Mouse (Mus musculus) embryonic facial prominence, embryonic 15.5 days (tissue): ENCODE results near the gene Wnt9b. TPM values are rescaled to one million over a fixed set of nuclear protein-coding genes. Genes with fewer than 3 reads are reported as not detected.

ENCODE experiments used
- ATAC-seq: fragments of 200-750 bp; cut with Nextera tagmentation; 2 replicates; pipeline ENCODE4 v1.8.0; 2017; ENCODE audit warnings: low read depth, moderate TSS enrichment; ENCODE audit not compliant: insufficient number of reproducible peaks, low FRiP score, low TSS enrichment
- H3K27ac ChIP-seq: fragments of 300-500 bp; sonication (generic); replicated peaks from 2 replicates; pipeline ENCODE4 v1.5.1; 2015; ENCODE audit warnings: mild to moderate bottlenecking, inconsistent platforms
- H3K27me3 ChIP-seq: fragments of 300-500 bp; sonication (generic); 2 replicates; pipeline ENCODE4 v1.6.1; 2015; ENCODE audit warnings: inconsistent platforms
- H3K36me3 ChIP-seq: fragments of 300-500 bp; sonication (generic); 2 replicates; pipeline ENCODE4 v1.6.1; 2015; ENCODE audit warnings: mild to moderate bottlenecking, inconsistent platforms
- H3K4me1 ChIP-seq: fragments of 300-500 bp; sonication (generic); 2 replicates; pipeline ENCODE4 v1.6.1; 2015; ENCODE audit warnings: inconsistent platforms
- H3K4me2 ChIP-seq: fragments of 300-500 bp; sonication (generic); replicated peaks from 2 replicates; pipeline ENCODE4 v1.6.1; 2015; ENCODE audit warnings: mild to moderate bottlenecking, inconsistent platforms
- H3K4me3 ChIP-seq: fragments of 300-500 bp; sonication (generic); replicated peaks from 2 replicates; pipeline ENCODE4 v1.5.1; 2015; ENCODE audit warnings: mild to moderate bottlenecking, inconsistent platforms
- H3K9ac ChIP-seq: fragments of 300-500 bp; sonication (generic); 2 replicates; pipeline ENCODE4 v1.6.1; 2015; ENCODE audit warnings: inconsistent platforms
- H3K9me3 ChIP-seq: fragments of 300-500 bp; sonication (generic); replicated peaks from 2 replicates; pipeline ENCODE4 v1.6.1; 2016; ENCODE audit warnings: inconsistent platforms
- WGBS: fragments of 180-500 bp; shearing (Covaris S2); methylation state at CpG from one replicate; pipeline ENCODE4 v1.1.7; 2015; 5-methylcytosine and 5-hydroxymethylcytosine counted together
- polyA plus RNA-seq: library from polyadenylated mRNA; unstranded; fragments of >200 nt; fragmentation: Nextera tagmentation; extraction: Ambion mirVana; gene quantifications from 2 replicates; pipeline ENCODE4 v1.2.1, GENCODE M21; 2015

Wnt9b gene
- polyA plus RNA-seq, 1 experiment from 2014 or later = 1.2 TPM

DNA sequence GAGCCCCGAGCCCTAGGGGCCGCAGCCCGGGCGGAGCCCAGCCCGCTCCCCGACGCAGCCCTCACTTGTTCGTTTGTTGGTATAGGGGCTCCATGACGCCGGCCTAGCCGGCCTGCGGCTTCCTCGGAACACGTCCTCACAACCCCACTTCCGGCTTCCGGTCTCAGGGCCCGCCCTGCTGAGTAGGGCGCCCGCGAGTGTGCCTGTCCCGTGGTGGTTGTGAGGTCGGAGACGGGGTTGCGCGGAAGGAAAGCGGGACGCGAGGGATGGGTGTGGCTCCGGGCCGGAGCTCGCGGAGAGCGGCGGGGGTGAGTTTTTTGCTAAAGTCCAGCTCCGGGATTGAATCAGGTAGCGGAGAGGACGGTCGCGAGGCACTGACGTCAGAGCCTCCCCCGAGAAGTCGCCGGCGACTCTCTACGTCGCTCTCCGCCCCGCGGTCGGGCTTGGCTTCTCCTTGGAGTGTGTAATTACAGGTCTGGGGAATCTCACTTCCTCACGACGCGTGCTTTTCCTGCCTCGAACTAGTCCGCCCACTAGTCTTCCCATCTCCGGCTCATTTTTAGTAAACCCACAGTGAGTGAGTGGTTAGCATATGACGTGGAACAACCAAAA, 52.0 kb downstream of the Wnt9b start, which contains the start of gene Gosr2:
TSS of gene Gosr2 (minus strand) at position 334 of the 612 bp plus-strand sequence.
- ATAC-seq = peak; percentile 94
- whole genome bisulfite sequencing = under 1% methylated on average over 57 of the region's 57 CpGs

DNA sequence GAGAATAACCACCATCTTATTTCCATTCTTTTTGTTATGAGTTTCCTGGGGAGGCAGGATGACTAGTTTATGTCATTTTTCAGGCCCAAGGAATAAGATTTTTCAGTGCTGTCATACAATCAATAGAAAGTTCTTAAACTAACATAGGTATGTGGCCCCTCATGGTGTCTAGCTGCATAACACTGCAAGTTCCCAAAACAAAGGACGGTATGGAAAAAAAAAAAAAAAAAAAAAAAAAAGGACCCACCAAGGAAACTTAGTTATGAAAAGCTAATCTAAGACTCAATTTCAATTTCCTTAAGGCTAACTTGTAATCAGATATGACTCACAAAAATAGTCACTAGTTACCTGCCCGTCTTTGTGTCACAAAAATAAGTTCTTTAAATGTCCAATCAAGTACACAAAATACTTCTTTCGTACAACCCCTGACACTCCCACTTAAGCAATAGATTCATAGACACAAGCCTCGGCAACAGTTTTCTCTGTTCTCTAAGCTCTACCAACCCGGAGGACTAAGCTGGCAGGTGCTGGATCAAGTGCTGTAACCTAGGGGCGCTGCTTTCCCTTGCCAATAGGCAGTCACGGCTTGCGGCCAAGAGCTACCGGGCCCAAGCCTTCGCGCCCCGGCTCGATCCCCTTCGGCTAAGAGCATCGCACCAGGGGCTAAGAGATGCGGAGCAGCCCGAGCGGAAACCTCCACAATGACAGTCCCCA, 52.6 kb downstream of the Wnt9b start:
- 1% methylated on average over 18 of the region's 18 CpGs for WGBS
- Histone ChIP-seq H3K27me3 (no peaks in the 10 kb centered on the region), H3K4me3 (peak overlapping the region; percentile 76), H3K9ac (peak overlapping the region; percentile 84), H3K4me2 (peak overlapping the region; percentile 55), H3K4me1 (0 out of 2 replicates have a peak, but pooled peaks cover 3% of the 10 kb centered on the region), H3K36me3 (no peaks in the 10 kb centered on the region), H3K27ac (peak overlapping the region; percentile 99), H3K9me3 (no peaks in the 10 kb centered on the region)
- no peak for ATAC-seq

More for the DNA sequence above, 52.0 kb downstream of the Wnt9b start, which contains the start of gene Gosr2:
- H3K4me2 ChIP-seq = peak within 1 kb of the TSS; percentile 55
- H3K4me3 ChIP-seq = peak within 1 kb of the TSS; percentile 76
- peak within 1 kb of the TSS; percentile 84 for H3K9ac ChIP-seq
- H3K36me3 ChIP-seq = no peaks in the 10 kb centered on the region
- no peaks in the 10 kb centered on the region for H3K9me3 ChIP-seq
- no peaks in the 10 kb centered on the region for H3K27me3 ChIP-seq
- peak within 1 kb of the TSS; percentile 99 for H3K27ac ChIP-seq
- 0 out of 2 replicates have a peak, but pooled peaks cover 3% of the 10 kb centered on the region for H3K4me1 ChIP-seq

DNA sequence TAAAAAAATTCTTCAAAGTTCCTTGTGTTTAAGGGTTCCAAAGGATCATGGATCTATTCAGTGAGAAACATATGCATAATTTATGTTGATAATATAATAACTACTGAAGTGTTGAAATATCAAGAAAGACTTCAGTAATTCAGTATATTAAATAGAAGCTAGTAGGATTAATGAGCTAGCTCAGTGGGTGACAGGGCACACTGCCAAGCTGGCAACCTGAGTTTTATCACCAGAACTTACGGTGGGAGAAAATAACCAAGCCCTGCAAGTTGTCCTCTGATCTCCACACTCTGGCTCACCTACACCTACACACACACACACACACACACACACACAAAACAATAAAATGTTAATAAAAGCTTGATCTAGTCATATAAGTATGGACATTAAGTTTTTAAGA, 56.4 kb downstream of the Wnt9b start:
- no peaks in the 10 kb centered on the region for H3K9me3 ChIP-seq
- WGBS = 70% methylated on average over 1 of the region's 1 CpGs
- no peak overlapping the region for H3K9ac ChIP-seq
- H3K27ac ChIP-seq = no peak overlapping the region
- peaks cover 7% of the 10 kb centered on the region; the same call in 1 of the 2 replicates for H3K36me3 ChIP-seq
- no peak overlapping the region for H3K4me2 ChIP-seq
- ATAC-seq = no peak
- peaks cover 6% of the 10 kb centered on the region; the same call in 1 of the 2 replicates for H3K4me1 ChIP-seq
- no peak overlapping the region for H3K4me3 ChIP-seq
- no peaks in the 10 kb centered on the region for H3K27me3 ChIP-seq

DNA sequence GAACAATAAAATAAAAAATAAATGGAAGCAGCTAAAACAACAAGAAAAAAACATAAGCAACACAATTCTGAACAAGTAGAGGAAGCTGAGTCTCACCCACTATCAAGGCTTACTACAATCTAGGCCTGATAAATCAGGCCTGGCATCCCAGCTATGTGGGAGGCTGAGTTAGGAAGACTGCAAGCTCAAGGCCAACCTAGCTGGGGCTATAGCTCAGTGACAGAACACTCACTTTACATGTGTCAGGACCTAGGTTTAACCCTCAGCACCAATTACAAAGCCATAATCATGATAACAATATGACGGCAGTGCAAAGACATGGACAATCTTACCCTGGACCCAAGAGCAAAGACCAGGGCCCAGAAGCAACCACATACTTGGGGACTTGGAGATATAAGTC, 58.6 kb downstream of the Wnt9b start:
- Histone ChIP-seq H3K9ac (no peak overlapping the region), H3K4me1 (peaks cover 5% of the 10 kb centered on the region; the same call in 1 of the 2 replicates), H3K27me3 (no peaks in the 10 kb centered on the region), H3K9me3 (no peaks in the 10 kb centered on the region), H3K36me3 (peaks cover 22% of the 10 kb centered on the region), H3K4me2 (no peak overlapping the region), H3K27ac (no peak overlapping the region), H3K4me3 (no peak overlapping the region)
- WGBS = 94% methylated on average over 1 of the region's 1 CpGs
- ATAC-seq = no peak

DNA sequence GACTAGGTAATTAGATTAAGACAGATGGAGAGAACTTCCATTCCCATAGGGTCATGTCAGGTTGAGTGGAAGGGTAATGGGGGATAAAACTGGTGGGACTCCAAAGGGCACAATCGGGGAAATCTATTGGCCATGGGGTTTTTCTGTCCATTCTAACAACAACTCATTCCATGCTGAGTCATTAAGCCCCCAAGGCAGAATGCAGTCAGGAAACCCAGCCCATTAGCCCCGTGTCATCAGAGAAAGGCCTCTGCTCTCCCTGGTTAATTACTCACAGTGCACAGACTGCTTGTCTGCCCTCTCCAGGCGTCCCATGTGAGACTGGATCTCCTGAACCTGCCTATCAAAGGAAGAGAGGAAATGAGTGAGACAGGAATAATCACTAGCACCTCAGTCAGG, 60.6 kb downstream of the Wnt9b start:
- no peak overlapping the region for H3K4me2 ChIP-seq
- H3K4me1 ChIP-seq = peaks cover 5% of the 10 kb centered on the region; the same call in 1 of the 2 replicates
- H3K36me3 ChIP-seq = peaks cover 42% of the 10 kb centered on the region
- WGBS = 13% methylated on average over 3 of the region's 3 CpGs
- no peak overlapping the region for H3K9ac ChIP-seq
- H3K27ac ChIP-seq = no peak overlapping the region
- H3K9me3 ChIP-seq = no peaks in the 10 kb centered on the region
- H3K4me3 ChIP-seq = no peak overlapping the region
- no peaks in the 10 kb centered on the region for H3K27me3 ChIP-seq
- no peak for ATAC-seq

DNA sequence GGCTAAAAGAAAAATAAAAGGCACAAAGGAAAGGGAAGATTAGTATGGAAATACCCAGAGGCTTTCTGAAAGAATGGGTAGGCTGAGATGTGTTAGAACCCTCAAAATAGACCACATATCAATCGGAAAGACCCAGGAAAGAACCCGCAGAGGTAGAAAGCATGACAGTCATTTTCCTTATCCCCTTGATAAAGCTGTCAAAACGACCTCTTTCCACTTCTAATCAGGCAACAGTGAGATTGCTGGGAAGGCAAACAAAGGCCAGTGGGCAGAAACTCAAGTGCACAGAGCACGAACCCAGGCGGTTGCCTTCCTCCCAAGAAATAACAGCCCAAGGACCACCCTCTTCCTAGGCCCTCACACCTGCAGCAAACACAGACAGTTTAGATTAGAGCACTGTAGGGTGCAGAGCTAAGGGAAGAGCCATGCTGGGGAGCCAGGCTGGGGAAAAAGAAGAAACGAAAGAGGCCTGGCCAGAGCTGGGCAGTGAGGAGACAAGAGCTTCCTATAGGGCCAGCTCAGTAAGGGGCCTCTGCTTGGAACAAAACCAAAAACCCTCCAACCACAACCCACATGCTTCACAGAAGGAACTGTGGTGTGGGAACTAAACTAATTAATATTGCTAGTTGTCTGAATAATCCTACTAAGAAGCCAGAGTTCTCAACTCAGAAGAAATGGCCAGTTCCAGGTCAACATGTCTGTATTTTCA, 61.2 kb downstream of the Wnt9b start:
- Histone ChIP-seq H3K9ac (no peak overlapping the region), H3K27me3 (no peaks in the 10 kb centered on the region), H3K4me3 (no peak overlapping the region), H3K4me1 (peaks cover 5% of the 10 kb centered on the region; the same call in 1 of the 2 replicates), H3K4me2 (no peak overlapping the region), H3K36me3 (peaks cover 47% of the 10 kb centered on the region), H3K27ac (no peak overlapping the region), H3K9me3 (no peaks in the 10 kb centered on the region)
- 67% methylated on average over 6 of the region's 6 CpGs for WGBS
- no peak for ATAC-seq

DNA sequence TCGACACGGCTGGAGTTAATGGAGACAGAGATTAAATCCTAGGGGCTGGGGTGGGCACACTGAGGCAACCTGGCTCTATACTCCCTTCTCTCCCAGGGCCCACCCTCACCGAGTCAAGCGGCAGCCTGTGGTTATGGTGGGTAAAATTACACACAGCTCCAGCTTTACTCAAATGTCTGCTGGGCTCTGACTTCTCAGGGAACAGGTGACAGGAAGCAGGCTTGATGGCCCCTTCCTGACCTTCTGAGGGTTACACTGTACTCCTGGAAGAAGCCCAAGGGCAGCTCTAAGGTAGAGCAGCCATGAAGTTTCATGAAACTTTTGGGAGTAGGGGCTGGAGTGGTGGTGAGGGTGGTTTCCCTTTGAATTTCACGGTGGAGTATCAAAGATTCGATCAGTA, 62.9 kb downstream of the Wnt9b start:
- peaks cover 5% of the 10 kb centered on the region; the same call in 1 of the 2 replicates for H3K4me1 ChIP-seq
- H3K9me3 ChIP-seq = no peaks in the 10 kb centered on the region
- no peak overlapping the region for H3K4me3 ChIP-seq
- 41% methylated on average over 6 of the region's 6 CpGs for WGBS
- H3K4me2 ChIP-seq = no peak overlapping the region
- H3K9ac ChIP-seq = no peak overlapping the region
- no peak overlapping the region for H3K27ac ChIP-seq
- H3K36me3 ChIP-seq = peaks cover 64% of the 10 kb centered on the region
- ATAC-seq = no peak
- no peaks in the 10 kb centered on the region for H3K27me3 ChIP-seq

DNA sequence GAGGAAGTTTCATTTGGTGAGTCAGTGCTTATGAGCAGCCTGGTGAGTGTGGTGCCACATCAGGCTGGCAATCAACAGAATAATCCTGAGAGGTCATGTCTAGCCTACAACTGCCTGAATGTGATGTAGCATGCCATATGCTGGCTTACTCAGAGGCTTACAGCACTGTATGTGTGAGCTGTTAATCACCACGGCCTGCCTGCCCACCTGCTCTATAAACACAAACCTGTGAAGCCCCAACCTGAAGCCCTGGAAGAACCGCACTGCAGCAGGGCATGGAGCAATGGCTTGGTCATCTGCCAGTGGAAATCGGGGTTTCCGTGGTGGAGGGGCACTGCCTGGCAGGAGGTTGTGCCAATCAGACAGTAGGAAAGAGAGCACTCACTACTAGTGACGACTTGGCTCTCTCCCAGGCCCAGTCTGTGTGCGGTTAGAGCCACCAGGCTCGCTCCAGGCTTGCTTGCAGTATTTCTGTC, 64.3 kb downstream of the Wnt9b start:
- Histone ChIP-seq H3K4me1 (peaks cover 5% of the 10 kb centered on the region; the same call in 1 of the 2 replicates), H3K4me3 (no peak overlapping the region), H3K27ac (no peak overlapping the region), H3K36me3 (peaks cover 77% of the 10 kb centered on the region), H3K4me2 (no peak overlapping the region), H3K27me3 (no peaks in the 10 kb centered on the region), H3K9me3 (no peaks in the 10 kb centered on the region), H3K9ac (no peak overlapping the region)
- ATAC-seq = no peak
- WGBS = 75% methylated on average over 7 of the region's 7 CpGs

DNA sequence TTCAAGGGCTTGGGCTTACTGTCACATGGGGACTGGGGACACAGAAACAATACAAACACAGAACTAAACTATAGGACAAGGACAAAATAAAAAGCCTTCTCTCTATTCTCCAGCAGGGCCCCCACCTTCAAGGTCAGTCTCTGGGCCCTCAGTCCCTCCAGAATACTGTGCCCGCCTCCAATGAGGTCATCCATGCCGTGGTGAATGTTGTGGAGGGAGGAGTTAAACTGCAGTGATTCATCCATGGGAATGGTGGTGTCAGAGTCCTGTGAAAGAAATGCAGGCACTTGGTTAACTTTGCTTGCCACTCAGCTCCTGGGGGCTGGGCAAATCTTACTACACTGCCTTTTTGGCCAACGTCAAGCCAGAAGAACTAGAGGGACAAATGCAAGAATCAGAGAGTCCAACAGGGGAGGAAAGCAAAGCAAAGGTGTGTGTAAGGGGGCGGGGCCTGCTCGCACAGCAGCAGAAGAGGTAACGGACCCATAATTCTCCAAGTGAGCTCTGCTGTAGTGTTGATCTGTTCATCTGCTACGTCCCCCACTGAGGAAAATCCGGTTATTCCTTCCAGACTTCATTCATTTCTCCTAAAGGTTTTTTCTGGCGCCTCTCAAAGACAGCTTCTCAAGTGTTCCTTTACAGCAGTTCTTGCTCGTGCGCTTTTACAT, 65.8 kb downstream of the Wnt9b start:
- WGBS = 79% methylated on average over 11 of the region's 11 CpGs
- no peak overlapping the region for H3K27ac ChIP-seq
- H3K4me3 ChIP-seq = no peak overlapping the region
- no peak for ATAC-seq
- H3K4me2 ChIP-seq = no peak overlapping the region
- no peaks in the 10 kb centered on the region; the same call in 1 of the 2 replicates for H3K4me1 ChIP-seq
- peaks cover 88% of the 10 kb centered on the region for H3K36me3 ChIP-seq
- no peaks in the 10 kb centered on the region for H3K27me3 ChIP-seq
- no peaks in the 10 kb centered on the region for H3K9me3 ChIP-seq
- no peak overlapping the region for H3K9ac ChIP-seq
